In genomic region chr9:62536655-62537631, GRCm38 (mm10) we compare ENCODE assay signal across 9 mouse cellular contexts. TPM values are rescaled to one million over a fixed set of nuclear protein-coding genes. Genes with fewer than 3 reads are reported as not detected.
DNase-seq lines count a peak whose midpoint lies in the region; ATAC-seq lines count a peak whose summit lies in the region.
"Had no signal": no experiment of that assay in that cellular context is flagged by ENCODE, and none has a peak within 500 bp of the region (broad histone marks: within the 10 kb centered on the region; RNA-seq: fewer than 3 reads in every experiment).

Coro2b (minus strand) TSS chr9:62537044.

- peak within 1 kb of the TSS; percentile 94 for H3K4me2 ChIP-seq in intestine, embryonic 15.5 days (replicated peaks)
- H3K4me2 ChIP-seq in midbrain, embryonic 12.5 days (replicated peaks), result peak within 1 kb of the TSS; percentile 73
- peak within 1 kb of the TSS; percentile 94 for H3K4me2 ChIP-seq in stomach, embryonic 14.5 days (replicated peaks; ENCODE audit: low read depth, low read length)

- 3% methylated on average over 72 of the region's 74 CpGs for WGBS in intestine, embryonic 15.5 days
- 1% methylated on average over 68 of the region's 74 CpGs for WGBS in midbrain, embryonic 12.5 days
- WGBS in stomach, embryonic 14.5 days, result 2% methylated on average over 74 of the region's 74 CpGs

- no peaks in the 10 kb centered on the region for H3K9me3 ChIP-seq in megakaryocyte, embryonic 14.5 days
- no peaks in the 10 kb centered on the region for H3K9me3 ChIP-seq in intestine, embryonic 15.5 days
- H3K9me3 ChIP-seq in midbrain, embryonic 12.5 days, result no peaks in the 10 kb centered on the region
- no peaks in the 10 kb centered on the region for H3K9me3 ChIP-seq in stomach, embryonic 14.5 days (ENCODE audit: control insufficient read depth, low read depth, low read length)
- H3K9me3 ChIP-seq: G1E had no signal

- intact Hi-C loops in left cerebral cortex, postnatal 4 days (cut with DNase I), result loop anchor here (5.0 kb wide), 1 partner anchor 55 kb away; no protein-coding TSS in a partner anchor

- no peak for ATAC-seq in megakaryocyte, adult 5-6 weeks (ENCODE audit: poor library complexity, severe bottlenecking)
- ATAC-seq in granulocyte monocyte progenitor cell, adult 5-6 weeks (replicated peaks; ENCODE audit: poor library complexity, severe bottlenecking), result peak; percentile 20; the same call in 1 of the 2 replicates
- peak; percentile 75 for ATAC-seq in intestine, embryonic 15.5 days
- ATAC-seq in midbrain, embryonic 12.5 days (ENCODE audit: low FRiP score, low read depth), result peak; percentile 55
- peak; percentile 50; the same call in 1 of the 2 replicates for ATAC-seq in stomach, embryonic 14.5 days (ENCODE audit: insufficient number of reproducible peaks, insufficient read depth, low FRiP score, low read depth)

- H3K9ac ChIP-seq in intestine, embryonic 15.5 days, result peak within 1 kb of the TSS; percentile 50
- peak within 1 kb of the TSS; percentile 86 for H3K9ac ChIP-seq in midbrain, embryonic 12.5 days (replicated peaks)
- peak within 1 kb of the TSS; percentile 61 for H3K9ac ChIP-seq in stomach, embryonic 14.5 days (replicated peaks; ENCODE audit: low read depth, low read length)

- H3K36me3 ChIP-seq in megakaryocyte, embryonic 14.5 days (replicated peaks; ENCODE audit: low read length), result no peaks in the 10 kb centered on the region
- no peaks in the 10 kb centered on the region for H3K36me3 ChIP-seq in intestine, embryonic 15.5 days
- H3K36me3 ChIP-seq in midbrain, embryonic 12.5 days, result no peaks in the 10 kb centered on the region
- H3K36me3 ChIP-seq in stomach, embryonic 14.5 days (ENCODE audit: control insufficient read depth, insufficient read depth, low read length), result no peaks in the 10 kb centered on the region
- H3K36me3 ChIP-seq: G1E had no signal

- peak; percentile 78 for DNase-seq in embryo, embryonic 10.5 days (ENCODE audit: low spot score)
- peak; percentile 66 for DNase-seq in left cerebral cortex, postnatal 4 days

- H3K4me3 ChIP-seq in megakaryocyte, embryonic 14.5 days (replicated peaks), result peak within 1 kb of the TSS; percentile 83
- peak within 1 kb of the TSS; percentile 59 for H3K4me3 ChIP-seq in intestine, embryonic 15.5 days (replicated peaks)
- H3K4me3 ChIP-seq in midbrain, embryonic 12.5 days, result peak within 1 kb of the TSS; percentile 74
- peak within 1 kb of the TSS; percentile 70 for H3K4me3 ChIP-seq in stomach, embryonic 14.5 days (ENCODE audit: low read depth, low read length)

- peaks cover 13% of the 10 kb centered on the region for H3K4me1 ChIP-seq in megakaryocyte, embryonic 14.5 days
- H3K4me1 ChIP-seq in intestine, embryonic 15.5 days (replicated peaks), result peaks cover 27% of the 10 kb centered on the region
- H3K4me1 ChIP-seq in midbrain, embryonic 12.5 days, result peaks cover 78% of the 10 kb centered on the region
- H3K4me1 ChIP-seq in stomach, embryonic 14.5 days (ENCODE audit: control insufficient read depth, insufficient read depth, low read length), result peaks cover 25% of the 10 kb centered on the region

- H3K27me3 ChIP-seq in megakaryocyte, embryonic 14.5 days (replicated peaks), result peaks cover 96% of the 10 kb centered on the region
- H3K27me3 ChIP-seq in intestine, embryonic 15.5 days (replicated peaks), result peaks cover 10% of the 10 kb centered on the region; the same call in 1 of the 2 replicates
- H3K27me3 ChIP-seq in midbrain, embryonic 12.5 days, result peaks cover 27% of the 10 kb centered on the region
- no peaks in the 10 kb centered on the region for H3K27me3 ChIP-seq in stomach, embryonic 14.5 days (ENCODE audit: control insufficient read depth, insufficient read depth, low read length)

- peak within 1 kb of the TSS; percentile 65 for H3K27ac ChIP-seq in intestine, embryonic 15.5 days
- peak within 1 kb of the TSS; percentile 91 for H3K27ac ChIP-seq in midbrain, embryonic 12.5 days (replicated peaks)
- H3K27ac ChIP-seq in stomach, embryonic 14.5 days (ENCODE audit: low read length), result peak within 1 kb of the TSS; percentile 61; the same call in 1 of the 2 replicates

RNA-seq across cellular contexts. Expression of gene Coro2b, which starts in this region (rescaled TPM):
- 0.13 TPM in 1 of 2 replicates, not detected in the other for polyA plus RNA-seq in megakaryocyte, embryonic 14.5 days (2012; ENCODE audit: insufficient read depth, low replicate concordance)
- total RNA-seq in megakaryocyte, adult 5-6 weeks (2015), result 0.11 and 0.18 TPM in 2 replicates
- 0.22 TPM in 1 of 2 replicates, not detected in the other for total RNA-seq in megakaryocyte, adult 5-6 weeks (2017)
- total RNA-seq in granulocyte monocyte progenitor cell, adult 5-6 weeks (2014; fragmentation: Nextera tagmentation), result 2.0 TPM in 1 of 2 replicates, not detected in the other
- total RNA-seq in granulocyte monocyte progenitor cell, adult 5-6 weeks (2017), result not detected in 2 replicates
- 7.6 and 8.8 TPM in 2 replicates for polyA plus RNA-seq in intestine, embryonic 15.5 days (2015; fragmentation: Nextera tagmentation; extraction: Ambion mirVana)
- 10 to 100 TPM; 91.2 to 95.5 TPM for total RNA-seq in left cerebral cortex, postnatal 4 days (2021)
- polyA plus RNA-seq in midbrain, embryonic 12.5 days (2016; fragmentation: Nextera tagmentation; extraction: Ambion mirVana), result 28.9 and 34.0 TPM in 2 replicates
- 9.6 and 13.0 TPM in 2 replicates for polyA plus RNA-seq in stomach, embryonic 14.5 days (2014; fragmentation: Nextera tagmentation; extraction: Ambion mirVana)
- polyA plus RNA-seq: G1E had no signal

Comparison
In these comparisons a context has a peak if more than half of its experiments do, and no peak if none do; other contexts are left out.
1. RNA of gene Coro2b (total RNA-seq): 91.2 to 95.5 TPM in left cerebral cortex, postnatal 4 days; 2.0 TPM in granulocyte monocyte progenitor cell, adult 5-6 weeks and 0.11 to 0.22 TPM in megakaryocyte, adult 5-6 weeks; every median in the first group is over 10 times any median in the second.
2. Peak in every context shown above with its lines, with median percentiles within 50 percentile points of each other: H3K4me3 ChIP-seq, H3K27ac ChIP-seq, H3K4me2 ChIP-seq and H3K9ac ChIP-seq.